ENCODE assay signal across 19 mouse cellular contexts in the genomic region with DNA sequence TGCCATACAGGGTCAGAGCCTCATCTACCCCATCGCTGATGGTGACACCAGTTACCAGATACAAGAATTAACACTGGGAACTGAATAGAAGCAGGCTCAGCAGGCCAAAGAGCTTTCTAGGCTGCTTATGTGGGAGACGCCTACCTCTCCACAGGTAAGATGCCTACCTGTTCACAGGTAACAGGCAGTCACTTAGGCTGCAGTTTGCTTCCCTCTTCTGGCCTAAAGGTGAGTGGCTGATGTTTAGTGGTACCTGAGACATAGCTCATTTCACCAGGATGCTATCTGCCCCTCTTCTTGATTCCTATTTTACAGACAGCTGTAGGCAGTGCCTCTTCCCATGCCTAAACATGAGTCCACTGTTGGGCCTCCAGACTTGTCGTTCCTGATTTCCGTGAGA.
DNase-seq lines count a peak whose midpoint lies in the region; ATAC-seq and TF ChIP-seq lines count a peak whose summit lies in the region.
"Had no signal": no experiment of that assay in that cellular context is flagged by ENCODE, and none has a peak within 500 bp of the region (broad histone marks: within the 10 kb centered on the region; RNA-seq: fewer than 3 reads in every experiment).

No protein-coding gene starts in this region.

- H3K27ac ChIP-seq in intestine, postnatal 0 days (ENCODE audit: low read depth, low read length): no peak overlapping the region
- no peak overlapping the region for H3K27ac ChIP-seq in intestine, embryonic 15.5 days
- H3K27ac ChIP-seq in stomach, postnatal 0 days (replicated peaks): no peak overlapping the region
- H3K27ac ChIP-seq: embryonic facial prominence, embryonic 12.5 days; forebrain, embryonic 12.5 days; heart, embryonic 13.5 days had no signal

- no peak overlapping the region for H3K4me3 ChIP-seq in intestine, postnatal 0 days (ENCODE audit: low read depth, low read length)
- no peak overlapping the region for H3K4me3 ChIP-seq in intestine, embryonic 15.5 days (replicated peaks)
- no peak overlapping the region for H3K4me3 ChIP-seq in stomach, postnatal 0 days (ENCODE audit: low read depth, low read length)
- H3K4me3 ChIP-seq: embryonic facial prominence, embryonic 12.5 days; forebrain, embryonic 12.5 days; heart, embryonic 13.5 days had no signal

- DNase-seq in kidney, postnatal 10 days: peak; percentile 16
- no peak for DNase-seq in kidney, postnatal 25 days
- DNase-seq in lung, postnatal 36 days: peak; percentile 32
- no peak for DNase-seq in lung, postnatal 4 days
- DNase-seq in stomach, postnatal 0 days (ENCODE audit: low spot score): peak; percentile 21
- no peak for DNase-seq in liver
- DNase-seq: adrenal gland, adult 2 months; adrenal gland, postnatal 25 days; cerebellum, adult 8-10 months; cerebellum, postnatal 14 days; embryo, embryonic 11 days; gastrocnemius, postnatal 10 days; heart, postnatal 36 days had no signal

- no peak overlapping the region for H3K4me2 ChIP-seq in intestine, postnatal 0 days (replicated peaks; ENCODE audit: low read depth)
- no peak overlapping the region for H3K4me2 ChIP-seq in intestine, embryonic 15.5 days (replicated peaks)
- no peak overlapping the region for H3K4me2 ChIP-seq in stomach, postnatal 0 days (replicated peaks; ENCODE audit: low read depth)
- H3K4me2 ChIP-seq: embryonic facial prominence, embryonic 12.5 days; forebrain, embryonic 12.5 days; heart, embryonic 13.5 days had no signal

- no peaks in the 10 kb centered on the region for H3K9me3 ChIP-seq in intestine, postnatal 0 days (ENCODE audit: control insufficient read depth)
- H3K9me3 ChIP-seq in intestine, embryonic 15.5 days: no peaks in the 10 kb centered on the region
- no peaks in the 10 kb centered on the region for H3K9me3 ChIP-seq in stomach, postnatal 0 days (ENCODE audit: control insufficient read depth, low read length)
- H3K9me3 ChIP-seq: embryonic facial prominence, embryonic 12.5 days; forebrain, embryonic 12.5 days; heart, embryonic 13.5 days had no signal

- no peaks in the 10 kb centered on the region for H3K36me3 ChIP-seq in intestine, postnatal 0 days (ENCODE audit: control insufficient read depth, insufficient read depth)
- H3K36me3 ChIP-seq in intestine, embryonic 15.5 days: no peaks in the 10 kb centered on the region
- H3K36me3 ChIP-seq in stomach, postnatal 0 days (ENCODE audit: control insufficient read depth, insufficient read depth, low read length): no peaks in the 10 kb centered on the region
- H3K36me3 ChIP-seq: embryonic facial prominence, embryonic 12.5 days; forebrain, embryonic 12.5 days; heart, embryonic 13.5 days had no signal

- peak; percentile 49 for TF ChIP-seq CTCF in intestine, postnatal 0 days (IDR thresholded peaks at IDR 0.05; ENCODE audit: low read depth)
- peak; percentile 72 for TF ChIP-seq CTCF in stomach, postnatal 0 days (IDR thresholded peaks at IDR 0.05; ENCODE audit: low read depth)

- H3K9ac ChIP-seq in intestine, postnatal 0 days (ENCODE audit: low read depth, low read length): no peak overlapping the region
- no peak overlapping the region for H3K9ac ChIP-seq in intestine, embryonic 15.5 days
- no peak overlapping the region for H3K9ac ChIP-seq in stomach, postnatal 0 days (ENCODE audit: low read length)
- H3K9ac ChIP-seq: embryonic facial prominence, embryonic 12.5 days; forebrain, embryonic 12.5 days; heart, embryonic 13.5 days had no signal

- WGBS in intestine, postnatal 0 days: 90% methylated on average over 4 of the region's 4 CpGs
- WGBS in intestine, embryonic 15.5 days: 92% methylated on average over 4 of the region's 4 CpGs
- WGBS in stomach, postnatal 0 days: 89% methylated on average over 4 of the region's 4 CpGs

- no peaks in the 10 kb centered on the region for H3K27me3 ChIP-seq in intestine, postnatal 0 days (replicated peaks; ENCODE audit: control insufficient read depth, insufficient read depth, low read length)
- H3K27me3 ChIP-seq in intestine, embryonic 15.5 days (replicated peaks): no peaks in the 10 kb centered on the region
- no peaks in the 10 kb centered on the region for H3K27me3 ChIP-seq in stomach, postnatal 0 days (ENCODE audit: control insufficient read depth, insufficient read depth, low read length)
- H3K27me3 ChIP-seq: embryonic facial prominence, embryonic 12.5 days; heart, embryonic 13.5 days had no signal

- no peak for ATAC-seq in intestine, postnatal 0 days
- ATAC-seq in intestine, embryonic 15.5 days: no peak
- 0 out of 2 replicates have a peak, but pooled peaks have one; percentile 40 for ATAC-seq in stomach, postnatal 0 days (ENCODE audit: low FRiP score, low TSS enrichment)
- ATAC-seq: forebrain, embryonic 16.5 days had no signal

- H3K4me1 ChIP-seq in intestine, postnatal 0 days (replicated peaks; ENCODE audit: control insufficient read depth, insufficient read depth, low read length): no peaks in the 10 kb centered on the region
- no peaks in the 10 kb centered on the region for H3K4me1 ChIP-seq in intestine, embryonic 15.5 days (replicated peaks)
- H3K4me1 ChIP-seq in stomach, postnatal 0 days (replicated peaks; ENCODE audit: control insufficient read depth, insufficient read depth): no peaks in the 10 kb centered on the region

- TF ChIP-seq EP300 in stomach, postnatal 0 days (optimal IDR thresholded peaks at IDR 0.05): no peak

Comparison
In these comparisons a context has a peak if more than half of its experiments do, and no peak if none do; other contexts are left out.
1. DNase-seq: peak in kidney, postnatal 10 days (single experiment), lung, postnatal 36 days (single experiment) and stomach, postnatal 0 days (single experiment); none in kidney, postnatal 25 days (0 of 2), lung, postnatal 4 days (0 of 2) and liver (single experiment).